Mouse (Mus musculus): ENCODE measurements around the gene Mageb4.
"Not testable (repeated sequence)": the region's sequence is repeated elsewhere in the genome, so short reads cannot be mapped to it uniquely, and the experiment has no call there.

The Mageb4 gene

GRCm38 (mm10) chrX:86304993-86305392 lies at the start of gene Mageb4:
TSS of gene Mageb4 (minus strand) at chrX:86305093.
- not testable (repeated sequence) for DNase-seq (ENCODE audit: low read depth, low spot score)

GRCm38 (mm10) chrX:86284597-86284996 lies 20.3 kb downstream of the Mageb4 start:
- DNase-seq (ENCODE audit: low read depth, low spot score) = not testable (repeated sequence)

DNA sequence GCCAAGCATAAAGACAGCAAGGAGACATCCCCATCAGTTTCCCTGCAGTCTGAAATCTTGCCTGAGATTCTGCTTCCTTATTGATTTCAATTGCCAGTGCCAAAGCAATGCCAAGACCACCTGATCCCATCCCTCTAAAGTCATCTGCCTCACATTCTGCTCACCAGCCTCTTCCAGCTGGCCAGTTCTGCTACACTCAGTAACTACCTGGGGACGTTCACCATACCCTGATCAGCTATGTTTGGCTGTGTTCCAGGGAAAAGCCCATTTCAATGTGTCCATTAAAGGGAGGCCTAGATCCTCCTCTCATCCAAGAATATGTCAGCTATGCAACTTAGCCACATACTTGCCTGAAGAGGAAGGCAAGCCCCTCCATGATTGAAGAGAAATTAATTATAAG lies 58.9 kb downstream of the Mageb4 start:
- DNase-seq (ENCODE audit: low read depth, low spot score) = not testable (repeated sequence)

- no peak for DNase-seq (ENCODE audit: low read depth, low spot score)
Measured at GRCm38 (mm10) chrX:86237246-86237645, 67.6 kb downstream of the Mageb4 start.

Data from mesoderm, embryonic 11.5 days (tissue).